Mouse (Mus musculus) brown adipose tissue, adult 24 weeks (tissue): Measurements from ENCODE around the gene Smarce1. TPM values are rescaled to one million over a fixed set of nuclear protein-coding genes. Genes with fewer than 3 reads are reported as not detected.

Experiments
- H3K27ac ChIP-seq: fragments of 200-500 bp; replicated peaks from 2 replicates; pipeline ENCODE4 v1.5.1; 2012; ENCODE audit warnings: low read depth, mild to moderate bottlenecking, low read length
- H3K4me1 ChIP-seq: fragments of 200-500 bp; 2 replicates; pipeline ENCODE4 v1.6.1; 2012; ENCODE audit warnings: low read length, mixed read lengths; ENCODE audit not compliant: control insufficient read depth, insufficient read depth, insufficient read length
- H3K4me3 ChIP-seq: fragments of 200-500 bp; 2 replicates; pipeline ENCODE4 v1.5.1; 2012; ENCODE audit warnings: low read depth, mild to moderate bottlenecking, low read length, moderate library complexity; ENCODE audit not compliant: insufficient read depth
- polyA plus RNA-seq: library from polyadenylated mRNA; stranded (reverse); fragments of >200 nt; gene quantifications from 2 replicates; pipeline ENCODE4 v1.2.4, GENCODE M21; 2012; ENCODE audit not compliant: missing spikeins, insufficient read depth, insufficient read length

Smarce1 gene
- polyA plus RNA-seq, 1 experiment: 51.0 TPM

GRCm38 (mm10) chr11:99208105-99208669, 22.6 kb downstream of the Smarce1 start:
- Histone ChIP-seq H3K4me3 (no peak overlapping the region), H3K4me1 (no peaks in the 10 kb centered on the region), H3K27ac (no peak overlapping the region)

- Histone ChIP-seq H3K27ac (no peak overlapping the region), H3K4me3 (no peak overlapping the region), H3K4me1 (no peaks in the 10 kb centered on the region)
Measured at GRCm38 (mm10) chr11:99207449-99207848, 23.4 kb downstream of the Smarce1 start.

- Histone ChIP-seq H3K27ac (no peak overlapping the region), H3K4me1 (no peaks in the 10 kb centered on the region), H3K4me3 (no peak overlapping the region)
Measured at GRCm38 (mm10) chr11:99206954-99207353, 23.9 kb downstream of the Smarce1 start.

GRCm38 (mm10) chr11:99189154-99189582, 41.6 kb downstream of the Smarce1 start:
- Histone ChIP-seq H3K27ac (no peak overlapping the region), H3K4me1 (no peaks in the 10 kb centered on the region)

GRCm38 (mm10) chr11:99187348-99187747, 43.5 kb downstream of the Smarce1 start:
- no peak overlapping the region for H3K27ac ChIP-seq
- no peaks in the 10 kb centered on the region for H3K4me1 ChIP-seq
- no peak overlapping the region for H3K4me3 ChIP-seq

More at GRCm38 (mm10) chr11:99189154-99189582, 41.6 kb downstream of the Smarce1 start:
- no peak overlapping the region for H3K4me3 ChIP-seq

- H3K27ac ChIP-seq: no peak overlapping the region
- H3K4me1 ChIP-seq: no peaks in the 10 kb centered on the region
- H3K4me3 ChIP-seq: no peak overlapping the region
Measured at GRCm38 (mm10) chr11:99186836-99187235, 44.0 kb downstream of the Smarce1 start.

GRCm38 (mm10) chr11:99182575-99182974, 48.2 kb downstream of the Smarce1 start:
- no peak overlapping the region for H3K27ac ChIP-seq
- H3K4me3 ChIP-seq: no peak overlapping the region
- H3K4me1 ChIP-seq: no peaks in the 10 kb centered on the region

- Histone ChIP-seq H3K4me3 (no peak overlapping the region), H3K27ac (no peak overlapping the region), H3K4me1 (peaks cover 2% of the 10 kb centered on the region; the same call in 1 of the 2 replicates)
Measured at GRCm38 (mm10) chr11:99180071-99180470, 50.7 kb downstream of the Smarce1 start.

GRCm38 (mm10) chr11:99177925-99178198, 53.0 kb downstream of the Smarce1 start:
- H3K4me3 ChIP-seq: no peak overlapping the region
- H3K27ac ChIP-seq: no peak overlapping the region
- H3K4me1 ChIP-seq: peaks cover 2% of the 10 kb centered on the region; the same call in 1 of the 2 replicates

- peaks cover 2% of the 10 kb centered on the region; the same call in 1 of the 2 replicates for H3K4me1 ChIP-seq
- no peak overlapping the region for H3K4me3 ChIP-seq
- no peak overlapping the region for H3K27ac ChIP-seq
Measured at GRCm38 (mm10) chr11:99177054-99177924, 53.5 kb downstream of the Smarce1 start.

- Histone ChIP-seq H3K27ac (no peak overlapping the region), H3K4me3 (no peak overlapping the region), H3K4me1 (peaks cover 2% of the 10 kb centered on the region; the same call in 1 of the 2 replicates)
Measured at GRCm38 (mm10) chr11:99172002-99172401, 58.8 kb downstream of the Smarce1 start.

- H3K4me1 ChIP-seq: peaks cover 2% of the 10 kb centered on the region; the same call in 1 of the 2 replicates
- no peak overlapping the region for H3K27ac ChIP-seq
- H3K4me3 ChIP-seq: no peak overlapping the region
Measured at GRCm38 (mm10) chr11:99171442-99171841, 59.4 kb downstream of the Smarce1 start.

GRCm38 (mm10) chr11:99170547-99171267, 60.1 kb downstream of the Smarce1 start:
- Histone ChIP-seq H3K4me1 (peaks cover 2% of the 10 kb centered on the region; the same call in 1 of the 2 replicates), H3K4me3 (no peak overlapping the region), H3K27ac (no peak overlapping the region)

GRCm38 (mm10) chr11:99170005-99170404, 60.8 kb downstream of the Smarce1 start:
- peaks cover 2% of the 10 kb centered on the region; the same call in 1 of the 2 replicates for H3K4me1 ChIP-seq
- no peak overlapping the region for H3K4me3 ChIP-seq
- H3K27ac ChIP-seq: no peak overlapping the region

GRCm38 (mm10) chr11:99169438-99169837, 61.4 kb downstream of the Smarce1 start:
- peaks cover 2% of the 10 kb centered on the region; the same call in 1 of the 2 replicates for H3K4me1 ChIP-seq
- H3K4me3 ChIP-seq: no peak overlapping the region
- no peak overlapping the region for H3K27ac ChIP-seq
